Mouse (Mus musculus) ES-Bruce4 (cell line): Measurements from ENCODE around the gene Myo1b.

Experiments
- CTCF ChIP-seq: IDR thresholded peaks from one replicate; pipeline ENCODE4 v1.8.1; 2011; ENCODE audit warnings: low read depth, low read length
- EP300 ChIP-seq: IDR thresholded peaks from 2 replicates; pipeline ENCODE4 v1.6.1; 2011; ENCODE audit warnings: low read depth, low read length; ENCODE audit not compliant: insufficient read depth

GRCm38 (mm10) chr1:51753621-51754020 is 162.2 kb downstream of the Myo1b start:
- TF ChIP-seq CTCF: no peak
- no peak for TF ChIP-seq EP300
